Mouse (Mus musculus): ENCODE measurements at regions not wholly inside any gene's neighbourhood (a gene's known extent, or its start where the extent isn't known, plus 50 kb on each side); places are given as distances from the start of the nearest gene placed in this dataset.

DNA sequence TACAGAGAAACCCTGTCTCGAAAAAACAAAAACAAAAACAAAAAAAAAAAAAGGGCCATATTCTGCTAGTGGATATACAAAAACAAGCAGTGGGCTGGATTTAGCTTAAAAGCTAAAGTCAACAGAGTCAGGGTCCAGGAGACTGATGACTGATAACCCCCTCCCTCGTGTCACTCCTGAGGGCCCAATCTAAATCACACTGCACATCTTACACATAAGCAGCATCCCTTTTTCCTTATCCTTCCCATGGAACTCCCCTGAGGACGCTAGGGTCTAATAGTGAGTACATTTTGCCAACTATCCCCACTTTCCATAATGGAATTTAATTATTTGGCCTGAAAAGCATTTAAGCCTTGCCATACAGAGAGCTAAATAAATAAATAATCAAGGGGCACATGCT, 150.3 kb upstream of the Clint1 start:
- Histone ChIP-seq H3K4me2 (ENCODE audit: low read length) (no peak overlapping the region), H3K27me3 (replicated peaks; ENCODE audit: control insufficient read depth, insufficient read depth, low read length) (no peaks in the 10 kb centered on the region), H3K36me3 (ENCODE audit: control insufficient read depth, insufficient read depth, low read length) (no peaks in the 10 kb centered on the region), H3K9ac (ENCODE audit: low read length) (no peak overlapping the region), H3K4me3 (ENCODE audit: low read depth, low read length) (no peak overlapping the region), H3K27ac (ENCODE audit: low read depth, low read length) (no peak overlapping the region), H3K4me1 (ENCODE audit: control insufficient read depth, insufficient read depth, low read length) (no peaks in the 10 kb centered on the region), H3K9me3 (replicated peaks; ENCODE audit: control insufficient read depth, low read length) (no peaks in the 10 kb centered on the region)
- no peak for DNase-seq (ENCODE audit: low spot score)
- no peak for ATAC-seq
- WGBS: 74% methylated on average over 3 of the region's 3 CpGs

DNA sequence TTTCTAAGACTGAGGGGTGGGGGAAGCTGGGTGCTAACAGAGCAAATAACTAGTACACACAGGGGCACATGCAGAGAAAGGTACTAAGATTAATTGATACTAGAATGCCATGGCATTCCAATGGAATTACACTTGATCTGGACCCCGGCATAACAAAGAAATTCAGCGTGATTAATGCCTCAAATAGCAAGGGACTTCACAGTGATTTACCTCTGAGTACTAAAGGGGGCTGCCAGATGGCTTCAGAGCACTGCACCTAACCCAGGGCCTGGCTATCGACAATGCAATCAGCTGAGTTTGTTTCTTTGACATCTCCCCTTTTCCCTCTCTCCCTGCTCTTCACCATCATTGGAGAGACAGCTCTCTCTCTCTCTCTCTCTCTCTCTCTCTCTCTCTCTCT, 148.9 kb upstream of the Clint1 start:
- Histone ChIP-seq H3K4me3 (ENCODE audit: low read depth, low read length) (no peak overlapping the region), H3K4me2 (ENCODE audit: low read length) (no peak overlapping the region), H3K9ac (ENCODE audit: low read length) (no peak overlapping the region), H3K9me3 (replicated peaks; ENCODE audit: control insufficient read depth, low read length) (no peaks in the 10 kb centered on the region), H3K27me3 (replicated peaks; ENCODE audit: control insufficient read depth, insufficient read depth, low read length) (no peaks in the 10 kb centered on the region), H3K36me3 (ENCODE audit: control insufficient read depth, insufficient read depth, low read length) (no peaks in the 10 kb centered on the region), H3K4me1 (ENCODE audit: control insufficient read depth, insufficient read depth, low read length) (no peaks in the 10 kb centered on the region), H3K27ac (ENCODE audit: low read depth, low read length) (no peak overlapping the region)
- DNase-seq (ENCODE audit: low spot score): no peak
- ATAC-seq: no peak
- 84% methylated on average over 3 of the region's 3 CpGs for WGBS

DNA sequence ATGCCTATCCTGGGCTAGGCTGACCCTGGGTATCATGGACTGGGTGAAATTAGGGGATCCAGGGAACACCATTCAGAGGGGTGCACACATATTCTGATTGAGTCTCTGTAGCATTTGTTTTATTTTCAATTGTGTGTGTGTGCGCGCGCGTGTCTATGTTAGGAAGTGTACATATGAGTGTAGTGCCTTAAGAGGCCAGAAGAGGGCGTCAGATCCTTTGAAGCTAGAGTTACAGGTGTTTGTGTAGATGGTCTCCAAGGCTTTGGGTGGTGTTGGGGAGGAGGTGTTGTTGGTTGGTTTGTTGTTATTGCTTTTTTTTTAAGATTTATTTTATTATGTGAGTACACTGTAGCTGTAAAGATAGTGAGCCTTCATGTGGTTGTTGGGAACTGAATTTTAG, 147.4 kb upstream of the Clint1 start:
- DNase-seq (ENCODE audit: low spot score): no peak
- no peak overlapping the region for H3K4me3 ChIP-seq (ENCODE audit: low read depth, low read length)
- no peaks in the 10 kb centered on the region for H3K4me1 ChIP-seq (ENCODE audit: control insufficient read depth, insufficient read depth, low read length)
- no peak for ATAC-seq
- H3K36me3 ChIP-seq (ENCODE audit: control insufficient read depth, insufficient read depth, low read length): no peaks in the 10 kb centered on the region
- 70% methylated on average over 5 of the region's 5 CpGs for WGBS
- H3K9me3 ChIP-seq (replicated peaks; ENCODE audit: control insufficient read depth, low read length): no peaks in the 10 kb centered on the region
- no peak overlapping the region for H3K9ac ChIP-seq (ENCODE audit: low read length)
- no peak overlapping the region for H3K27ac ChIP-seq (ENCODE audit: low read depth, low read length)
- no peak overlapping the region for H3K4me2 ChIP-seq (ENCODE audit: low read length)
- H3K27me3 ChIP-seq (replicated peaks; ENCODE audit: control insufficient read depth, insufficient read depth, low read length): no peaks in the 10 kb centered on the region

DNA sequence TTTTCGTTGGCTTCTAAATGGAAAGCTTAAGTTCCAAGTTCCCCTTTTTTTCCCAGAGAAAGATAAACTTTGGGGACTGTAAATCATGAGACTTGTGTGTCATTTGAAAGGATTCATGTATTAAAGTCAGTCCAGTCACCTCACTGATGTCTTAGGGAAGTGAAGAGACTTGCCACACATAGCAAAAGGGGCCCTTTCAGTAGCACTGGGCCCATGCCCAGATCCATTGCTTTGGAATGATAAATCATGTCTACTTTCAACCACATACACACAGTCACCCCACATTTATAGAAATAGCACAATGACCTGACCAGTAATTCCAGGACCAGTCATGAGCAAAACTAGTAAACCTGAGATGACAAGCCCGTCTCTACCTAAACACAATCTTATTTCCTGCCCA, 133.2 kb upstream of the Clint1 start:
- H3K4me2 ChIP-seq (ENCODE audit: low read length): no peak overlapping the region
- no peak overlapping the region for H3K4me3 ChIP-seq (ENCODE audit: low read depth, low read length)
- WGBS: 85% methylated on average over 2 of the region's 2 CpGs
- no peaks in the 10 kb centered on the region for H3K36me3 ChIP-seq (ENCODE audit: control insufficient read depth, insufficient read depth, low read length)
- no peaks in the 10 kb centered on the region for H3K4me1 ChIP-seq (ENCODE audit: control insufficient read depth, insufficient read depth, low read length)
- DNase-seq (ENCODE audit: low spot score) (no peak), ATAC-seq (no peak)
- no peaks in the 10 kb centered on the region for H3K27me3 ChIP-seq (replicated peaks; ENCODE audit: control insufficient read depth, insufficient read depth, low read length)
- H3K27ac ChIP-seq (ENCODE audit: low read depth, low read length): no peak overlapping the region
- no peak overlapping the region for H3K9ac ChIP-seq (ENCODE audit: low read length)
- H3K9me3 ChIP-seq (replicated peaks; ENCODE audit: control insufficient read depth, low read length): no peaks in the 10 kb centered on the region

DNA sequence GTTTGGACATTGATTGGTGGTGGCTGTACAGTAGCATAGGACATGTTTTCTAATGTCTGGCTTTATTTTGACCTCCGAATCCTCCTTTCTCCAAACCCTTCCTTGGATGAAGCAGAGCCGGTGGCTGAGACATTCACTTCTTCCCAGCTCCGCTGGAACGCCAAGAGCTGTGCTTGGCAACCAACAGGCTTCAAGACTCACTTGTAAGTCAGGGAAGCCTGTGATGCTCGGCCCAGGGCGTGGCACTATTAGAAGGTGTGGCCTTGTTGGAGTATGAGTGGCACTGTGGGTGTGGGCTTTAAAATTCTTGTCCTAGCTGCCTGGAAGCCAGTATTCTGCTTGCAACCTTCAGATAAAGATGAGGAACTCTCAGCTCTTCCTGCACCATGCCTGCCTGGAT, 132.0 kb upstream of the Clint1 start:
- Histone ChIP-seq H3K4me3 (ENCODE audit: low read depth, low read length) (no peak overlapping the region), H3K9me3 (replicated peaks; ENCODE audit: control insufficient read depth, low read length) (no peaks in the 10 kb centered on the region), H3K4me2 (ENCODE audit: low read length) (no peak overlapping the region), H3K9ac (ENCODE audit: low read length) (no peak overlapping the region), H3K27me3 (replicated peaks; ENCODE audit: control insufficient read depth, insufficient read depth, low read length) (no peaks in the 10 kb centered on the region), H3K36me3 (ENCODE audit: control insufficient read depth, insufficient read depth, low read length) (no peaks in the 10 kb centered on the region), H3K4me1 (ENCODE audit: control insufficient read depth, insufficient read depth, low read length) (no peaks in the 10 kb centered on the region), H3K27ac (ENCODE audit: low read depth, low read length) (no peak overlapping the region)
- WGBS: 85% methylated on average over 6 of the region's 6 CpGs
- DNase-seq (ENCODE audit: low spot score) (no peak), ATAC-seq (no peak)

DNA sequence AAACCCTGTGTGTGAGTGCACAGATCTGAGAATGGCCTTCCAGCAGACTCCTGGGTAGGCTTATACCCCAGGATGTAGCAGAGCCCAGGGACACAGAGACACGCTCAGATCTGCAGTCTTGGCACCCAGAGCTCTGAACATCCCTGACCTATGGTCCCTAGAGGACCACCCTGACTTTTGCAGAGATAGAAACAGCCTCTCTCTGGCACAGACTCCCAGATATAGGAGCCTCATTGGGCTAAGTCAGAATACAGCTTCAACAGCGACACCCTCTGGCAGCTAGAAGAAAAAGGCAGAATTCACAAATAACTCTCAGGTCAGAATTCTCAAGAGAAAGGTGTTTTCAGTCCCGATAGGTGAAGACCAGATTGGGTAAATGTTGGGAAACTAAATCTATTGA, 115.3 kb upstream of the Clint1 start:
- H3K9ac ChIP-seq (ENCODE audit: low read length): no peak overlapping the region
- WGBS: 61% methylated on average over 3 of the region's 3 CpGs
- DNase-seq (ENCODE audit: low spot score) (peak; percentile 30), ATAC-seq (no peak)
- no peaks in the 10 kb centered on the region for H3K36me3 ChIP-seq (ENCODE audit: control insufficient read depth, insufficient read depth, low read length)
- no peak overlapping the region for H3K4me2 ChIP-seq (ENCODE audit: low read length)
- H3K27ac ChIP-seq (ENCODE audit: low read depth, low read length): no peak overlapping the region
- no peaks in the 10 kb centered on the region for H3K27me3 ChIP-seq (replicated peaks; ENCODE audit: control insufficient read depth, insufficient read depth, low read length)
- H3K4me1 ChIP-seq (ENCODE audit: control insufficient read depth, insufficient read depth, low read length): no peaks in the 10 kb centered on the region
- H3K4me3 ChIP-seq (ENCODE audit: low read depth, low read length): no peak overlapping the region
- H3K9me3 ChIP-seq (replicated peaks; ENCODE audit: control insufficient read depth, low read length): no peaks in the 10 kb centered on the region

DNA sequence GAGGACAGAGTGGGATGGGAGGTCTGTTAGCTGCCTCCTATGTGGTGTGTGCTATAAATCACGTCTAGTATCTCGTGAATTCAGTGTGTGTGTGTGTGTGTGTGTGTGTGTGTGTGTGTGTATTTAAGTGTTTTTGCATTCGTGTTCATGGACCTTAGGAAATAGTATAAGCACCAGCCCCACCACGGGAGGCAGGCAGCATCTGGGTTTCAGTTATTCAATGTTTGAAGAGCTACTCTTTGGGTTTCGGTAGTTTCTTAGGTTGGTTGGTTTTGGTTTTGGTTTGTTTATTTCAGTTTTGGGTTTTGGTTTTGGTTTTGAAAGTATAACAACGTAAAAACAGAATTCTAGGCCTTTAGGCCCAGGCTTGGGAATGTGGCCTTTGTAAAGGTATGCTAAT, 113.5 kb upstream of the Clint1 start:
- 88% methylated on average over 6 of the region's 6 CpGs for WGBS
- Histone ChIP-seq H3K36me3 (ENCODE audit: control insufficient read depth, insufficient read depth, low read length) (no peaks in the 10 kb centered on the region), H3K9ac (ENCODE audit: low read length) (no peak overlapping the region), H3K4me1 (ENCODE audit: control insufficient read depth, insufficient read depth, low read length) (no peaks in the 10 kb centered on the region), H3K27me3 (replicated peaks; ENCODE audit: control insufficient read depth, insufficient read depth, low read length) (no peaks in the 10 kb centered on the region), H3K27ac (ENCODE audit: low read depth, low read length) (no peak overlapping the region), H3K4me3 (ENCODE audit: low read depth, low read length) (no peak overlapping the region), H3K4me2 (ENCODE audit: low read length) (no peak overlapping the region), H3K9me3 (replicated peaks; ENCODE audit: control insufficient read depth, low read length) (no peaks in the 10 kb centered on the region)
- ATAC-seq (no peak), DNase-seq (ENCODE audit: low spot score) (no peak)

DNA sequence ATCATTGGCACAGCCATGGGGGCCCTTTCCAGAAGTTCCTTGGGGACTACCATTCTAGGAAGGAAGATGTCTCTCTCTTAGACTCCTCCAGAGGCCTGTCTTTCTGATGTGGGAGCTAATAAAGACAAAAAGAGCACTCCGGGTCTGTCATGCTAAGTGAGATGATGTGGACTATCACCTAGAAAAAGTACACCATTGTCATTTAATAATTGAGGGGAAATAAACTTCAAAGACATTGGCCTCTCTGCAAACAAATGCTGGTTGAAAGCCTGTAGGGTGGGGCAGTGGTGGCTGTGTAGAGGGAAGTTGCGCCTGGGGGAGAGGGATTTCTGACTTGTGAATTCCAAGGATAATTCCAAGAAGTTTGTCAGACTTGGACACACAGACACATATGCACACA, 105.9 kb upstream of the Clint1 start:
- Histone ChIP-seq H3K4me3 (ENCODE audit: low read depth, low read length) (no peak overlapping the region), H3K9me3 (replicated peaks; ENCODE audit: control insufficient read depth, low read length) (no peaks in the 10 kb centered on the region), H3K27me3 (replicated peaks; ENCODE audit: control insufficient read depth, insufficient read depth, low read length) (no peaks in the 10 kb centered on the region), H3K36me3 (ENCODE audit: control insufficient read depth, insufficient read depth, low read length) (no peaks in the 10 kb centered on the region), H3K27ac (ENCODE audit: low read depth, low read length) (no peak overlapping the region), H3K4me2 (ENCODE audit: low read length) (no peak overlapping the region), H3K9ac (ENCODE audit: low read length) (no peak overlapping the region), H3K4me1 (ENCODE audit: control insufficient read depth, insufficient read depth, low read length) (no peaks in the 10 kb centered on the region)
- 88% methylated on average over 2 of the region's 2 CpGs for WGBS
- no peak for DNase-seq (ENCODE audit: low spot score)
- ATAC-seq: no peak

DNA sequence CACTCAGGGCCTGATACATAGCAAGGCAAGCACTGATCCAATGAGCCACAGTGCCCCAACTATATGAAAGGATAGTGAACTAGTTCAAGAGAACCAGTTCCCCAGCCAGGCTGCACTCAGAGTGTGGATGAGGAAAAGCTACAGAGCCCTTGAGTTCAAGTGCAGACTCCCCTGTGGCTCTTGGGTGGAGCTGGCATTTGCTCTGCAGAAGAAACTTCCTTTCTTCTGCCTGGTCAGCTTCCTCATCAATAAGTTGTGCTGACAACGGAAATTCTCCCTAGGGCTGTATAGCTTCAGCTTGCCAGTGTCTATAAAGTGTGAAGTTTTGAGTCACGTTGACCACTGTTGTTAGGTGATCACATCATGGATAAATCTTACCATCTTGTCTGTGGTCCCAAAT, 101.6 kb upstream of the Clint1 start:
- no peak overlapping the region for H3K9ac ChIP-seq (ENCODE audit: low read length)
- H3K9me3 ChIP-seq (replicated peaks; ENCODE audit: control insufficient read depth, low read length): no peaks in the 10 kb centered on the region
- no peak for DNase-seq (ENCODE audit: low spot score)
- H3K4me3 ChIP-seq (ENCODE audit: low read depth, low read length): no peak overlapping the region
- H3K36me3 ChIP-seq (ENCODE audit: control insufficient read depth, insufficient read depth, low read length): no peaks in the 10 kb centered on the region
- no peaks in the 10 kb centered on the region for H3K4me1 ChIP-seq (ENCODE audit: control insufficient read depth, insufficient read depth, low read length)
- H3K4me2 ChIP-seq (ENCODE audit: low read length): no peak overlapping the region
- ATAC-seq: no peak
- 88% methylated on average over 2 of the region's 2 CpGs for WGBS
- no peak overlapping the region for H3K27ac ChIP-seq (ENCODE audit: low read depth, low read length)
- no peaks in the 10 kb centered on the region for H3K27me3 ChIP-seq (replicated peaks; ENCODE audit: control insufficient read depth, insufficient read depth, low read length)

DNA sequence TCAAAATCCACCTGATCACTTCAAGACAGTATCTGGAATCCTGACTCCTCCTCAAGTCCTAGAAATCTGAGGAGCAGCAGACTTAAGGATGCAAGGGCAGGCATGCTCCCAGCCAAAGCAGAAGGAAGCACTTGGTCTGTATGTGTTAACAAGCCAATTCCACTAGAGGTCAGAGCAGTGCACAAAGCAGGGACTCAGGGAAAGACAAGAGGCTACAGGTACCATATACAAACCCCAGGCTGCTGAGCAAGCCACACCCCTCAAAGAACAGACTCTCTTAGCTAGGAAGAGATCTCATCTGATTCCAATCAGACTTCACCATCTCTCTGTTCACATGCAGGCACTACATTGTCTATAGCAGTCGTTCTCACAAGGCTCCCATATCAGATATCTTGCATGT, 99.6 kb upstream of the Clint1 start:
- DNase-seq (ENCODE audit: low spot score): peak; percentile 61
- no peaks in the 10 kb centered on the region for H3K27me3 ChIP-seq (replicated peaks; ENCODE audit: control insufficient read depth, insufficient read depth, low read length)
- no peaks in the 10 kb centered on the region for H3K4me1 ChIP-seq (ENCODE audit: control insufficient read depth, insufficient read depth, low read length)
- 41% methylated on average over 1 of the region's 1 CpGs for WGBS
- no peaks in the 10 kb centered on the region for H3K9me3 ChIP-seq (replicated peaks; ENCODE audit: control insufficient read depth, low read length)
- ATAC-seq: peak; percentile 70
- no peak overlapping the region for H3K27ac ChIP-seq (ENCODE audit: low read depth, low read length)
- no peak overlapping the region for H3K4me2 ChIP-seq (ENCODE audit: low read length)
- H3K9ac ChIP-seq (ENCODE audit: low read length): no peak overlapping the region
- no peak overlapping the region for H3K4me3 ChIP-seq (ENCODE audit: low read depth, low read length)
- no peaks in the 10 kb centered on the region for H3K36me3 ChIP-seq (ENCODE audit: control insufficient read depth, insufficient read depth, low read length)

Data from forebrain, embryonic 14.5 days (tissue).